Mouse (Mus musculus) E14TG2a.4 (cell line): ENCODE measurements at regions not wholly inside any gene's neighbourhood (a gene's known extent, or its start where the extent isn't known, plus 50 kb on each side); places are given as distances from the start of the nearest gene placed in this dataset.

Source experiments
- CTCF ChIP-seq: conservative IDR thresholded peaks from 2 replicates; pipeline ENCODE4 v1.5.1; 2014; ENCODE audit warnings: low read length
- POU5F1 ChIP-seq: IDR thresholded peaks from 2 replicates; pipeline ENCODE4 v1.6.1; 2014; ENCODE audit warnings: low read length, borderline replicate concordance

DNA sequence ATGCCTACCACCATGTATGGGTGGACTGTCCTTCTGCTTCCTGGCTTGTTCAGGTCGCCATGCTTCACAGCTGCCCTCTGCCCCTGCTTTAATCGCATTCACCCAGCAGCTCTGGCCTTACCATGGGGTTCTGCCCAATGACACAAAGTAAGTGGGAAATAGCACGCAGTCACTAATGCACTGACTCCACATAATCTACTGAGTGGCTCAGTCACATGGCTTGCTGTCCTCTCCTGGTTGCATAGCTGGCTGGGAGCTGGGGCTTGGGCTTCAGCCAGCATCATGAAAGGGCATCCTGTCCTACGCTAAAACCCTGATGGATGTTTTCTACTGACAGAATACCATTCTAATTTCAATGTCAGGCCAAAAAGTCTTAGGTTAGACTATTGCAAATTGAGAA, 94.8 kb downstream of the 1810013L24Rik start:
- no peak for TF ChIP-seq CTCF
- TF ChIP-seq POU5F1 = no peak
